ENCODE assay signal across 22 mouse cellular contexts in the genomic region with DNA sequence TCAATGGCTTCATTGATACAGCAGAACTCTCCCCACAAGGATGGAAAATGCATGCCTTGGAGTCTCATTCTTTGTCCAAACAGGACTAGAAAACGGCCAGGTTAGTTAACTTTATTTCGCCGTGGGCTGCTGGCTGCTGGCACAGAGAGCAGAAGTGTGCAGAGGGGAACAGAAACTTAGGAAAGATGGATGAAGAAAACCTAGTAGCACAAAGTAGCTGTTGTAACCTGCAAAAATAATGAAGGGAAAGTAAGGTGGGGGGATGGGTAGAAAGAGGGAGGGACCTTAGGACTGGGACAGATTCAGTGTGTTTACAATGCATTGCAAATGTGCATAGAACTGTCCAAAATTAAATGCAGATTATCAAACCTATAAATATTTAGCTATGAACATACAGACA. TPM values are rescaled to one million over a fixed set of nuclear protein-coding genes. Genes with fewer than 3 reads are reported as not detected.
DNase-seq lines count a peak whose midpoint lies in the region; ATAC-seq lines count a peak whose summit lies in the region.
"Had no signal": no experiment of that assay in that cellular context is flagged by ENCODE, and none has a peak within 500 bp of the region (broad histone marks: within the 10 kb centered on the region; RNA-seq: fewer than 3 reads in every experiment).

No protein-coding gene starts in this region.

- no peak for DNase-seq in heart, adult 8-10 months (ENCODE audit: low spot score)
- DNase-seq in urinary bladder, postnatal 25 days (ENCODE audit: low spot score) = no peak
- no peak for DNase-seq in right cerebral cortex, postnatal 36 days (ENCODE audit: low spot score in 2 of 2)
- DNase-seq: adrenal gland, adult 2 months; adrenal gland, postnatal 10 days; adrenal gland, postnatal 25 days; cerebellum, adult 11 months; cerebellum, adult 18-20 months; cerebellum, adult 8-10 months; cerebellum, adult 9-11 months; cerebellum, postnatal 14 days; cerebellum, postnatal 36 days; embryo, embryonic 11 days had no signal

- H3K9me3 ChIP-seq in heart, embryonic 13.5 days = 0 out of 2 replicates have a peak, but pooled peaks cover 5% of the 10 kb centered on the region
- H3K9me3 ChIP-seq: embryonic facial prominence, embryonic 13.5 days; embryonic facial prominence, embryonic 15.5 days; forebrain, embryonic 12.5 days had no signal

- H3K4me1 ChIP-seq in heart, embryonic 13.5 days = peaks cover 19% of the 10 kb centered on the region; the same call in 1 of the 2 replicates
- H3K4me1 ChIP-seq: embryonic facial prominence, embryonic 15.5 days; forebrain, embryonic 12.5 days had no signal

- no peaks in the 10 kb centered on the region for H3K27me3 ChIP-seq in heart, embryonic 13.5 days (replicated peaks)
- H3K27me3 ChIP-seq: embryonic facial prominence, embryonic 13.5 days; embryonic facial prominence, embryonic 15.5 days; forebrain, embryonic 12.5 days had no signal

- no peak overlapping the region for H3K9ac ChIP-seq in heart, embryonic 13.5 days
- H3K9ac ChIP-seq: embryonic facial prominence, embryonic 13.5 days; embryonic facial prominence, embryonic 15.5 days; forebrain, embryonic 12.5 days had no signal

- H3K4me3 ChIP-seq in heart, embryonic 13.5 days = no peak overlapping the region
- H3K4me3 ChIP-seq: embryonic facial prominence, embryonic 13.5 days; embryonic facial prominence, embryonic 15.5 days; erythroblast, embryonic 14.5 days; forebrain, embryonic 10.5 days; forebrain, embryonic 12.5 days had no signal

- ATAC-seq in heart, embryonic 13.5 days (ENCODE audit: extremely low read depth, insufficient number of reproducible peaks, low FRiP score, low TSS enrichment) = no peak
- ATAC-seq in megakaryocyte, adult 5-6 weeks (ENCODE audit: poor library complexity, severe bottlenecking) = peak; percentile 83
- ATAC-seq: forebrain, embryonic 14.5 days; forebrain, embryonic 16.5 days had no signal

- no peaks in the 10 kb centered on the region for H3K36me3 ChIP-seq in heart, embryonic 13.5 days
- H3K36me3 ChIP-seq: embryonic facial prominence, embryonic 13.5 days; embryonic facial prominence, embryonic 15.5 days; forebrain, embryonic 10.5 days; forebrain, embryonic 12.5 days had no signal

- H3K4me2 ChIP-seq in heart, embryonic 13.5 days = no peak overlapping the region
- H3K4me2 ChIP-seq: embryonic facial prominence, embryonic 13.5 days; embryonic facial prominence, embryonic 15.5 days; forebrain, embryonic 12.5 days had no signal

- 90% methylated on average over 3 of the region's 3 CpGs for WGBS in heart, embryonic 13.5 days

- 0 out of 2 replicates have a peak overlapping the region, but pooled peaks have one; percentile 20 for H3K27ac ChIP-seq in heart, embryonic 13.5 days (replicated peaks)
- H3K27ac ChIP-seq: embryonic facial prominence, embryonic 13.5 days; embryonic facial prominence, embryonic 15.5 days; forebrain, embryonic 10.5 days; forebrain, embryonic 12.5 days had no signal

RNA-seq across cellular contexts. Expression of gene Usp38, which starts 51.6 kb away (rescaled TPM):
- polyA plus RNA-seq in heart, embryonic 13.5 days (2015; fragmentation: Nextera tagmentation; extraction: Ambion mirVana) = 13.3 and 13.7 TPM in 2 replicates
- 10 to 100 TPM; 16.6 to 18.5 (median 18.0) TPM for total RNA-seq in heart, adult 8-10 months (2022)
- 30.0 and 32.1 TPM in 2 replicates for total RNA-seq in megakaryocyte, adult 5-6 weeks (2015)
- 31.2 and 34.1 TPM in 2 replicates for total RNA-seq in megakaryocyte, adult 5-6 weeks (2017)
